Mouse (Mus musculus): Measurements from ENCODE around the gene Hey2. TPM values are rescaled to one million over a fixed set of nuclear protein-coding genes. Genes with fewer than 3 reads are reported as not detected.

The Hey2 gene
- total RNA-seq, 2 experiments from 2014 or later: 6.2 to 6.9 TPM

- intact Hi-C loops (cut with DNase I): no loop called here
- TF ChIP-seq CTCF (IDR thresholded peaks at IDR 0.05): no peak
- Histone ChIP-seq H3K27ac (no peak overlapping the region), H3K4me3 (no peak overlapping the region)
- DNase-seq (ENCODE audit: extremely low spot score in 1 of 2, low spot score in 2 of 2): no peak
These were observed 54.8 kb downstream of the Hey2 start for GRCm38 (mm10) chr10:30787684-30788339.

- H3K4me3 ChIP-seq: no peak overlapping the region
- DNase-seq (ENCODE audit: extremely low spot score in 1 of 2, low spot score in 2 of 2): no peak
- no peak for TF ChIP-seq CTCF (IDR thresholded peaks at IDR 0.05)
- no peak overlapping the region for H3K27ac ChIP-seq
- intact Hi-C loops (cut with DNase I): no loop called here
These were observed 56.4 kb downstream of the Hey2 start for GRCm38 (mm10) chr10:30786103-30786754.

Other genes with a start within 250 kb of the Hey2 start
- 10 to 100 TPM in 1 of 2 experiments, 1 to 10 TPM in 1; 8.0 to 11.3 TPM for gene Trmt11, start 242.1 kb downstream of the Hey2 start, total RNA-seq (2021)
- 10 to 100 TPM; 44.8 to 45.5 TPM for gene Hint3, start 213.2 kb downstream of the Hey2 start, total RNA-seq (2021)
- gene Ncoa7, start 39.5 kb downstream of the Hey2 start, total RNA-seq (2021): 100 to 1,000 TPM in 1 of 2 experiments, 10 to 100 TPM in 1; 97.2 to 104 TPM

Measured in left cerebral cortex, adult 2 months (tissue).